Mouse (Mus musculus) urinary bladder, adult 2 months (tissue): ENCODE measurements around the gene Med26. TPM values are rescaled to one million over a fixed set of nuclear protein-coding genes. Genes with fewer than 3 reads are reported as not detected.

Experiments used
- DNase-seq: peaks from one replicate; pipeline ENCODE4 v3.0.0; 2022; ENCODE audit warnings: low spot score
- polyA plus RNA-seq: library from polyadenylated mRNA; depleted of rRNA; stranded (reverse); fragments of >200 nt; gene quantifications from 2 replicates; pipeline ENCODE4 v1.2.3, GENCODE M21; 2012; rRNA removed

The Med26 gene
- 8.9 and 9.8 TPM in 2 replicates for polyA plus RNA-seq

DNA sequence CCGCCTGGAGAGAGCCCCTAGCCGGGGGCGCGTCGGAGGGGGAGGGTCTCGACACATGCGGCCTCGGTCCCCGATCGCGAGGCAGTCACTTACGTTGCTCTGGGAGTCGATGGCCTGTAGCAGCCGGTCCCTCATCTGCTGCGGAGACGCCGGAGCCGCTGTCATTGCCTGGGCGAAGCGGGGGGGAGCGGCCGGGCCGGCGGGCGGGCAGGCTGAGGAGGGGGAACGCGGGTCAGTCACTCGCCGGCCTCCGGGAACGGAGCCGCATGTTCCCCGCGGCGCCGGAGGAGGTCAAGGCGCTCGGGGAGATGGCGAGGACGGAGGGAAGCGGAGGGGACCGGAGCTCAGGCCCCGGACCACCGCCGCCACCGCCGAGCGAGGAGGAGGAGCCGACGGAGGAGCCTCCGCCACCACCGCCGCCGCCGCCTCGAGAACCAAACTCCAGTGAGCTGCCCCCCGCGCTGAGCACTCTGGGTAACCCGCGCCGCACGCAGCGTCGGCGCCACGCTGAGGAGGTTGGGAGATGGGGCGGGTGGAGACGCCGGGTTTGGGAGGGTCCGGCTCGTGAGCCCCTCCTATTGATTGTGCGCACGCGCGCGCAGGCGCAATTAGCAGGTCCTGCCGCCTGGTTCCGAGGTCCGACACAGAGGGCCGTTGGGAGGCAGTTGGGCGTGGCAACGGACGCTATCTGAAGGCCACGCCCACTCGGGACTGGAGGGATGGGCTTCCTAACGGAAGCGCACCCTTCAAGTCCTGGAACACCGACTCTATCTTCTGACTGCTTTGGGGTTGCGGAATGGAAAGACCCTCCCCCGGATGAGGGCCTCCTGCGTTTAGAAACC is at the start of gene Med26:
Med26 (minus strand) TSS at position 469 of the 842 bp plus-strand sequence.
- peak; percentile 93 for DNase-seq

DNA sequence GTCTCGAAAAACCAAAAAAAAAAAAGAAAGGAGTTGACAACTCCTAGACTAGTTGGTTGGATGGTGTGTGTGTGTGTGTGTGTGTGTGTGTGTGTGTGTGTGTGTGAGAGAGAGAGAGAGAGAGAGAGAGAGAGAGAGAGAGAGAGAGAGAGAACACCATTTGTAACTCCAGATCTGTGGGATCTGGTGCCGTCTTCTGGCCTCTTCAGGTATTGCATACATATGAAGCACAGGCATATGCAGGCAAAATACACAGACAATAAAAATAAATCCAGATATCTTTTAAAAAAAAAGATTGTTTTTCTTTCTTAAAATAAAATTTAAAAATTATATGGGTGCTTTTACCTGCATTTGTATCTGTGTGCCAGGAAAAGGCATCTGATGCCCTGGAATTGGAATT is 42.1 kb upstream of the Med26 start:
- no peak for DNase-seq

DNA sequence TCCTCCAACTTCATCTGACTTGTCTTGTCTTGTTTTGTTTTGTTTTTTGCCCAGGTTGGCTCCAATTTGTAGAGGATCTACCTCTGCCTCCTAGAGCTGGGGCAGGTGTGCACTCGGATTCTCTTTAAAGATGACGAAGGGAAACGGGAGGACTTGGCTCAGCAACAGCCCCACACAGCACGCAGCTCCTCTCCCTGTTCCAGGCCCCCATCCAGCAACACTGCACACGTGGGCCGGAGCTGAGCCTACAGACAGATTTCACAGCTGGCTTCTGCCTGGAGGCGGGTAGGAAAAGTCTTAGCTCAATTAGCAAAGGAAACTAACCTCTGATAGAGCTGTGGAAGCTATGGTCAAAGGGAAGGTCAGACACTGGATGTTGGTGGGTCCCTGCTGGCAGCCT is 41.2 kb upstream of the Med26 start:
- no peak for DNase-seq

DNA sequence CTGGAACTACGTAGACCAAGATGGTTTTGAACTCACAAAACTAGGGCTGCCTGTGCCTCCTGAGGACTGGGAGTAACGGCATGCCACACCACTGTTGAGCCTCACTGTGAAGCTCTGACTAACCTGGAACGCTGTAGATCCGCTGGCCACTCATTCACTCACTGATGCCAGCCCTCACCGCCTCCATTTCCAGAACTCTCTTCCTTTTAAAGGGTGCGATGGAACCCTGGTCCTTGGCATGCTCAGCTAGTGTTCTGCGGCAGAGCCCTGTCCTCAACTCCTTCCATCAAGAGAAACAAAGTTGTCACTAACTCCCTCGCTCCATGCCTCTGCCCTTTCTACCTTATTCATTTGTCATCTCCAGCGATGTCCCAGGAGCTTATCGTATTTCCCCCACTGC is 40.8 kb upstream of the Med26 start:
- no peak for DNase-seq

DNA sequence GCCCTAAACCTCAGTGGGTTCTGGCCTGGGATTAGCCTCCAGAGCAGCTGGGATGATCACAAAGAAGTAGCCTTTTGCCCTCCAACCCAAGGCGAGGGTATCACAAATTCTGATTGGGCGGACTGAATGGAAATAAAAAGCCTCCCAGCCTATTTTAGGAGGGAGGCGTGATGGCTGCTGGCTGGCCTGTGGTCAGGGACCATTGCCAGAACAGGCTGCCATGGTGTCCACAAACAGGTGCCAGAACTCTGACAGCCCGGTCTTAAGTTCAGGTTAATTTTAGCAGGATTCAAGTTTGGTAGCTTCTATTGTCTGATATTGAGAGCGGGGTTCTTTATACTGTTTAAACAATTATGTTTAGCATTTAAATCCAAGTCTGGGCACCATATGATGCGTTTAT is 39.7 kb upstream of the Med26 start:
- DNase-seq: no peak

- DNase-seq: no peak
These were observed 36.3 kb upstream of the Med26 start for GRCm38 (mm10) chr8:72584390-72584789.

DNA sequence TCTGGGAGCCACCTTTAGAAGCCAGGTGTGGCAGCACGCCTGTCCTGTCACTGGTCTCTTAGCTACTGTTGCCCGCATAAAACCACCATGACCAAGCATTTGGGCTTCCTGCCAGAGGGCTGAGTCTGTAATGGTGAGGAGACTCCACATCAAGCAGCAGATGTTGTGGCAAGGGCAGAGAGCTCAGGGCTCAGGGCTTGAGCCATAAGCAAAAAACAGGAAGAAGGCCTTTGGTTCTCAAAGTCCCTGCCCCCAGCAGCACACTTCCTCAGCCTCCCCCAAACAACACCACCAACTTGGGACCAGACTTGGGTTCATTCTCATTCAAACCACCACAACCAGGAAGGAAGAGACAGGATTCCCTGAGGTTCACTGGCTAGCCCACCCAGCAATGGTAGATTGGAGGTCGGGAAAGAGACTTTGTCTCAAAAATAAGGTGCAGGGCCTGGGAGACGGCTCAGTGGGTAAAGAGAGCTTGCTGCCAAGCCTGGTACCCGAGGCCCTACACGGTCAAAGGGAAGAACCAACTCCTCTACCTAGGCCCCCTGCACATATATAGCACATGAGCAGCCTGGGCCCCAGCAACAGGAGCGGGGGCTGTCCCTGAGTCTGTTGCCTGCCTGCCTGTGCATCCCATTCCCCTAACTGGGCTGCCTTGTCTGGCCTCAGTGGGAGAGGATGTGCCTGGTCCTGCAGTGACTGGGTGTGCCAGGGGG is 35.1 kb upstream of the Med26 start:
- no peak for DNase-seq

- no peak for DNase-seq
These were observed 31.3 kb upstream of the Med26 start for GRCm38 (mm10) chr8:72579374-72579773.

GRCm38 (mm10) chr8:72577941-72578340 is 29.9 kb upstream of the Med26 start:
- no peak for DNase-seq

DNA sequence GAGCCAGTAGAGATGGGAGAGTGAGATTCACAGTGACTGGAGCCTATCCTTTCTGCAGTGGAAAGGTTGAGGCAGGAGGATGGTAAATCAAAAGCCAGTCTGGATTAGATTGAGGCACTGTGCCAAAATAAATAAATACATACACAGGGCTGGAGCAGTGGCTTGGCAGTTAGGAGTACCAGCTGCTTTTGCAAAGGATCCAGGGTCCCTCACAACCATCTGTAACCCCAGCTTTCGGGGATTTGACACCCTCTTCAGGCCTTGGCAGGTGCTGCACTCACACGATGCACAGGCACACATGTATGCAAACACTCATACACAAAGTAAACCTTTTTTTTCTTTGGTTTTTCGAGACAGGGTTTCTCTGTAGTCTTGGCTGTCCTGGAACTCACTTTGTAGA is 29.2 kb upstream of the Med26 start:
- DNase-seq: no peak

- DNase-seq: no peak
These were observed 27.8 kb upstream of the Med26 start for GRCm38 (mm10) chr8:72575915-72576314.

- DNase-seq: no peak
These were observed 25.4 kb upstream of the Med26 start for GRCm38 (mm10) chr8:72573450-72573849.

DNA sequence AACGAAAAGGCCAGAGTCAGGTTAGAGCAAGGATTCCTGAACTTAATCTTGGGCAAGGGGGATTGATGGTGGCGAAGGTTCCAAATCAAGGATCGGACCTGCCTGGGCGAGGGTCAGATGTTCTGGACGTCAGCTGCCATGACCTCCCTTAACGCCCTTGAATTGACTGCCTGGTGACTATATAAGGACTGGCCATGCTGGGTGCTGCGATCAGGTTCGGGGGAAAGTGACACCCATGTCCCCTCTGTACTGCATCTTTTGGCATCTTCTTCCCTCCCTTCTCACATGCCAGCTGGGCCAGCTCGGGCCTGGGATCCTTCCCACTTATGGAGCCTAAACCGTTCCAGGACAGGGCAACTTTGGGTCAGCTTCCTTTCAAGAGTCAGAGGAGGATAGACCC is 24.4 kb upstream of the Med26 start:
- no peak for DNase-seq

DNA sequence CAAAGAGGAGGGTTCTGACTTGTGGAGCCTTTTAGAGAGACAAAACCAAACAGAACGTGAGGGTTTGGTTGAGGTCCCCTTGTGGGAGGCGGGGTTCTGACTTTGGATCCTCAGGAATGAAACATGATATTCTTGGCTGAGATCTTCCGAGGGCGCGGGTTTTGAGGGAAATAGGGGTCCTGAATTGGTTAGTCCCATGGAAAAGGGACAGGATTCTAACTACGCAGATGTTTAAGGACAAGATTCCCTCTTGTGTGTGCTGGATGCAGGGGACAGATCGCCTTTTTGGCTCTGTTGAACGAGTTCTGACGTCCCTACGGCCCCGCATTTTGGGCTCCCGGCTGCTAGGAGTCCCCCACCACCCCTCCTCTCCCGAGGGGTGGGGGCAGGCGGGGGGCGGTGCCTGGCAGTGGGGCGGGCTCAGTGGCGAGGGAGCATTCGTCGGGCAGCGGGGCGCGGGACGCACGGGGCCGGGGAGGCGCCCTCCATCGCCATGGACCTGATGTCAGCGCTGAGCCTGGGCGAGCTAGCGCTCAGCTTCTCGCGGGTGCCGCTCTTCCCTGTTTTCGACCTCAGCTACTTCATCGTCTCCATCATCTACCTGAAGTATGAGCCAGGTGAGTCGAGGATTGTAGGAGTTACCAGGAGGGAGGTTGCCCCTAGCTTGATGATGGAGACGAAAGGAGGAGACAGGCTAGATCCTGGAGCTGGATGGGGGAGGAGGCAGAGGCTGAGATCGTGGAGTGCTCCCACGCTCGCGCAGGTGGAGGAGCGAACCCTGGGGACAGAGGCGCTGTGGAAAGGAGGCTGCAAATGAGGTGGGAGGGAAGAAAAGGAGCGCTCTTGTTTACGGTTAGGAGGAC is 23.8 kb upstream of the Med26 start, which contains the start of gene Tmem38a:
Tmem38a (plus strand) TSS at position 445 of the 863 bp plus-strand sequence.
- DNase-seq: peak; percentile 71

DNA sequence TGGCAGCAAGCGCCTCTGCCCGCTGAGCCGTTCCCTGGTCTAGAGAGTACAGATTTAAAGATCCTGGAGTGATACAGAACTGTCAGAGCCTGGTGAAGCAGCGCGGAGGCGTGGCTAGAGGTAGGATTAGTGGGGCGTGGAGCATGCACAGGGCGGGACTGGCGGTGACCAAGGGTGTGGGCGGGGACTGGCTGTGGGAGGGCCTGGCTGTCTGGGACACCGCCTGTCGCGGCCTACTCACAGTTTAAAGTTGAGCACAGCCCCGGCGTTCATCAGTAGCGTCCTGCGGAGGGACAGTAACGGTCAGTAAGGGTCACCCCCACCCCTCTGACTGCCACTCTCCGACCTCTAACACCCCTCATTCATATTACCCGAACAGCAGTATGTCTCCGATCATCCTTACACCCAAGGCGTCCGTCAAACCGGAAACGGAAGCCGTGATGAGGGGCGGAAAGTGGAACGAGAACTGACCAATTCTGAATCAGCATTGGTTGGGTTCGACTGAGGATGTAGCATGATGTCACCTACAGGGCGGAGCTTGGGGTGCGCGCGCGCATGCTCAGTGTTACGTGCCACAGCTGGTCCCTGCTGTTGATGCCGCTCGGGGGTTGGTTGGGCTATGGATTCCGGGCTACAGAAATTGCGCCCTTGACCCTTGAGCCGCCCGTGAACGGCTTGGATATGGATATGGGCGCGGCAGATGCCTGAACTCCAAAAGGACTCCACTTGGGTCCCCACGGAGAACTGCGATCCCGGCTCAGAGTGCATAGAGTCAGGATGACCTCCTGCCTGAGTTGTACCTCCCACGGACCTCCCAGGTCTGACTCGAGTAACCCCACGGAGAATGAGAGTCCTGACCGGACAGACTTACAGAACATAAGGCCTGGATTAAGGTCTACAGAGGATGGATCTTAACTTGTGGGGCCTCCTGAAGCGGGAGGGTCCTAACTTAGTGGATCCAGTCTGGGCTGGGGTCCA is 22.9 kb upstream of the Med26 start, which contains the start of gene Smim7:
Smim7 (minus strand) TSS at position 456 of the 978 bp plus-strand sequence.
- peak; percentile 94 for DNase-seq

DNA sequence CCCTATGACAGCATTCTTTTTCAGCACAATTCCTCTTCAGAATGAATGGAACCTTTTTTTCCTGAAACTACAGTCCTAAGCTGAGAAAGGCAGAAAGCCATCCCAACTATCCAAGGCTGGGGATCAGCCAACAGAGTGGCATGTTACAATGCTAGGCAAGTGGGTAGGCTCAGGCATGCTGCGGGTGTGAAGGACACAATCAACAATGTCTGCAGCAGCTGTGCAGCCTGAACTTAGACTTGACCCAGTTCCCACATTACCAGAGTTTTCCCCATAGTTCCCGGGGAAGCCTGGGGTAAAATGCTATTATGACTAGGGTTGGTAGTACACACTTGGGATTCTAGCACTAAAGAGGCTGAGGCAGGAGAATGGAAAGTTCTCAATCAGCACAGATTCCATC is 17.9 kb upstream of the Med26 start:
- DNase-seq: no peak

DNA sequence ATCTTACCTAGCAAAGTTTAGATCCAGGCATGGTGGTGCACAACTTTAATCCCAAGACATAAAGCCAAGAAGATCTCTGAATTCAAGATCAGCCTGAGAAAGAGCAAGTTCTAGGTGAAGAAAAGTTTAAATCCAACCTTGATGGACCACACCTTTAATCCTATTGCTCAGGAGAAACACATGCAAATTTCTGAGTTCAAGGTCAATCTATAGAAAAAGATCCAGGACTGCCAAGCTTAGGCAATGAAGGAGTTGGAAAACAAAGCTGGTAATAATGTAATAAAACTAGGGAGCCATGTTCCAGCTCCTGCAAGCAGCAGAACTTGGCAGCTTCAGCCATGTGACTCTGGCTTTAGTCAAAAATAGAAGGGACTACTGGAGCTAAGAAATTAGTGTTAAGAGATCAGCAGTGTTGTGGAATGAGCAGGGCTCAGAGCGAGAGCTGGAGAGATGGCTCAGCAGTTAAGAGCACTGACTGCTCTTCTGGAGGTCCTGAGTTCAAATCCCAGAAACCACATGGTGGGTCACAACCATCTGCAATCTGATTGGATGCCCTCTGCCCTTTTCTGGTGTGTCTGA is 13.1 kb upstream of the Med26 start:
- no peak for DNase-seq

GRCm38 (mm10) chr8:72555770-72556169 is 7.7 kb upstream of the Med26 start:
- DNase-seq: no peak

- DNase-seq: no peak
These were observed 1.3 kb upstream of the Med26 start for GRCm38 (mm10) chr8:72549314-72549892.
